In genomic region chr2:84296517-84296916, GRCm38 (mm10) we compare ENCODE assay signal across 21 mouse cellular contexts.
DNase-seq lines count a peak whose midpoint lies in the region; ATAC-seq and TF ChIP-seq lines count a peak whose summit lies in the region.
"Had no signal": no experiment of that assay in that cellular context is flagged by ENCODE, and none has a peak within 500 bp of the region (broad histone marks: within the 10 kb centered on the region; RNA-seq: fewer than 3 reads in every experiment).

No protein-coding gene starts in this region.

- TF ChIP-seq CTCF in heart, postnatal 0 days (IDR thresholded peaks at IDR 0.05; ENCODE audit: low read depth) = no peak

- H3K4me1 ChIP-seq in heart, postnatal 0 days (ENCODE audit: control insufficient read depth, insufficient read depth) = no peaks in the 10 kb centered on the region
- H3K4me1 ChIP-seq in kidney, embryonic 14.5 days (ENCODE audit: control insufficient read depth, insufficient read depth, low read length) = no peaks in the 10 kb centered on the region; the same call in 1 of the 2 replicates
- H3K4me1 ChIP-seq in neural tube, embryonic 11.5 days (ENCODE audit: control insufficient read depth, insufficient read depth, low read length) = peaks cover 4% of the 10 kb centered on the region; the same call in 1 of the 2 replicates
- H3K4me1 ChIP-seq: forebrain, embryonic 12.5 days; heart, embryonic 15.5 days; limb, embryonic 15.5 days; midbrain, embryonic 15.5 days had no signal

- H3K9ac ChIP-seq in heart, postnatal 0 days (replicated peaks; ENCODE audit: low read depth, low read length) = no peak overlapping the region
- H3K9ac ChIP-seq in kidney, embryonic 14.5 days (ENCODE audit: low read depth, low read length) = no peak overlapping the region
- H3K9ac ChIP-seq in neural tube, embryonic 11.5 days (ENCODE audit: low read length) = no peak overlapping the region
- H3K9ac ChIP-seq: forebrain, embryonic 12.5 days; heart, embryonic 15.5 days; hindbrain, embryonic 14.5 days; limb, embryonic 15.5 days; midbrain, embryonic 15.5 days had no signal

- no peaks in the 10 kb centered on the region for H3K27me3 ChIP-seq in heart, postnatal 0 days (ENCODE audit: control insufficient read depth, insufficient read depth, low read length)
- no peaks in the 10 kb centered on the region for H3K27me3 ChIP-seq in kidney, embryonic 14.5 days (ENCODE audit: control insufficient read depth, insufficient read depth, low read length)
- H3K27me3 ChIP-seq in neural tube, embryonic 11.5 days (ENCODE audit: control insufficient read depth, insufficient read depth, low read length) = no peaks in the 10 kb centered on the region
- H3K27me3 ChIP-seq: forebrain, embryonic 12.5 days; heart, embryonic 15.5 days; limb, embryonic 15.5 days; midbrain, embryonic 15.5 days had no signal

- no peaks in the 10 kb centered on the region for H3K9me3 ChIP-seq in heart, postnatal 0 days (replicated peaks; ENCODE audit: control insufficient read depth, low read length)
- no peaks in the 10 kb centered on the region for H3K9me3 ChIP-seq in kidney, embryonic 14.5 days (ENCODE audit: control insufficient read depth, low read length)
- no peaks in the 10 kb centered on the region for H3K9me3 ChIP-seq in neural tube, embryonic 11.5 days (ENCODE audit: control insufficient read depth, low read length)
- H3K9me3 ChIP-seq: forebrain, embryonic 12.5 days; heart, embryonic 15.5 days; limb, embryonic 15.5 days; midbrain, embryonic 15.5 days had no signal

- H3K4me2 ChIP-seq in heart, postnatal 0 days (ENCODE audit: low read depth, low read length) = no peak overlapping the region
- peak overlapping the region; percentile 15; the same call in 1 of the 2 replicates for H3K4me2 ChIP-seq in kidney, embryonic 14.5 days (replicated peaks; ENCODE audit: low read depth, low read length)
- H3K4me2 ChIP-seq in neural tube, embryonic 11.5 days (ENCODE audit: low read depth) = no peak overlapping the region; the same call in 1 of the 2 replicates
- H3K4me2 ChIP-seq: forebrain, embryonic 12.5 days; heart, embryonic 15.5 days; hindbrain, embryonic 14.5 days; limb, embryonic 15.5 days; midbrain, embryonic 15.5 days had no signal

- peak overlapping the region; percentile 27; the same call in 1 of the 2 replicates for H3K27ac ChIP-seq in heart, postnatal 0 days (ENCODE audit: low read depth)
- no peak overlapping the region for H3K27ac ChIP-seq in kidney, embryonic 14.5 days (ENCODE audit: low read depth, low read length)
- no peak overlapping the region for H3K27ac ChIP-seq in neural tube, embryonic 11.5 days (ENCODE audit: low read depth, low read length)
- H3K27ac ChIP-seq: forebrain, embryonic 12.5 days; heart, embryonic 15.5 days; hindbrain, embryonic 14.5 days; limb, embryonic 15.5 days; midbrain, embryonic 15.5 days had no signal

- intact Hi-C loops in heart, postnatal 14 days (cut with DNase I) = loop anchor here (5.0 kb wide), 1 partner anchor 86 kb away; no protein-coding TSS in a partner anchor

- 50% methylated on average over 5 of the region's 5 CpGs for WGBS in heart, postnatal 0 days
- 11% methylated on average over 5 of the region's 5 CpGs for WGBS in kidney, embryonic 14.5 days
- WGBS in neural tube, embryonic 11.5 days = 19% methylated on average over 5 of the region's 5 CpGs

- no peaks in the 10 kb centered on the region for H3K36me3 ChIP-seq in heart, postnatal 0 days (replicated peaks; ENCODE audit: control insufficient read depth, insufficient read depth, low read length)
- no peaks in the 10 kb centered on the region for H3K36me3 ChIP-seq in kidney, embryonic 14.5 days (ENCODE audit: control insufficient read depth, insufficient read depth, low read length)
- no peaks in the 10 kb centered on the region for H3K36me3 ChIP-seq in neural tube, embryonic 11.5 days (ENCODE audit: control insufficient read depth, insufficient read depth, low read length)
- H3K36me3 ChIP-seq: forebrain, embryonic 12.5 days; heart, embryonic 15.5 days; limb, embryonic 15.5 days; midbrain, embryonic 15.5 days had no signal

- ATAC-seq in heart, postnatal 0 days (ENCODE audit: insufficient read depth, low read depth) = no peak
- no peak for ATAC-seq in kidney, embryonic 14.5 days (ENCODE audit: low FRiP score, low TSS enrichment)
- ATAC-seq in neural tube, embryonic 11.5 days (ENCODE audit: insufficient read depth, low FRiP score, low TSS enrichment) = peak; percentile 57; the same call in 1 of the 2 replicates
- ATAC-seq: midbrain, embryonic 15.5 days had no signal

- no peak overlapping the region for H3K4me3 ChIP-seq in heart, postnatal 0 days (ENCODE audit: low read depth, low read length)
- no peak overlapping the region for H3K4me3 ChIP-seq in kidney, embryonic 14.5 days (ENCODE audit: low read length)
- H3K4me3 ChIP-seq in neural tube, embryonic 11.5 days (ENCODE audit: low read depth, low read length) = no peak overlapping the region
- H3K4me3 ChIP-seq: forebrain, embryonic 12.5 days; heart, embryonic 15.5 days; limb, embryonic 15.5 days; midbrain, embryonic 15.5 days; myocyte had no signal

- TF ChIP-seq EP300 in heart, postnatal 0 days (IDR thresholded peaks at IDR 0.05; ENCODE audit: low read depth) = no peak

- DNase-seq in heart, postnatal 0 days (ENCODE audit: low spot score) = no peak
- no peak for DNase-seq in heart, postnatal 14 days
- DNase-seq in kidney, adult 8-10 months = no peak
- no peak for DNase-seq in neural tube, embryonic 11.5 days (ENCODE audit: low spot score)
- DNase-seq in neural tube, embryonic 10.5 days (ENCODE audit: extremely low spot score, low spot score) = no peak
- no peak for DNase-seq in MN1 (ENCODE audit: low spot score)
- no peak for DNase-seq in lung, postnatal 4 days
- DNase-seq: B cell, adult 2 months; cerebellum, adult 9-10 months; gastrocnemius, postnatal 25 days; kidney, postnatal 4 days; lung, postnatal 14 days; right cerebral cortex, adult 18-20 months; thymus, postnatal 14 days had no signal
